Mouse (Mus musculus) urinary bladder, postnatal 10 days (tissue): Measurements from ENCODE around the gene Akap12.

ENCODE experiments used
- DNase-seq: peaks from one replicate; pipeline ENCODE4 v3.0.0; 2022; ENCODE audit warnings: low spot score

Gene Akap12

DNA sequence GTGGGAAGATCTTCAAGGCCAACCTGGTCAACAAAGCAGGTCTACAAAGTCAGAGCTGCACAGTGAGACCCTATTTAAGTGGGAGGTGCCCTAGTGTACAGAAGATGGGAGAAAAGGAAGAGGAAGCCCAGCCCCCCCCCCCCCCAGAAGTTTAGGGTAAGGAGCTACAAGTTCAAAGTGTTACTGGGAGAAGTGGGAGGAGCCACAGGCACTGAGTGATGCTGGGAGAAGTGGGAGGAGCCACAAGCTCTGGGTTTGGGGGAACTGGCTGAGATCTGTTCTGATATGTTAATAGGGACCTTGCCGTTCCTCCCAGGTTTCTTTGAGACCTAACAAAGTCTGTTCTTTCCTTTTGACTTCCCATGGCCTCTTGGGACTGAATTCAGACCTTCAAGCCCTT, 18.6 kb downstream of the Akap12 start:
- DNase-seq: no peak

DNA sequence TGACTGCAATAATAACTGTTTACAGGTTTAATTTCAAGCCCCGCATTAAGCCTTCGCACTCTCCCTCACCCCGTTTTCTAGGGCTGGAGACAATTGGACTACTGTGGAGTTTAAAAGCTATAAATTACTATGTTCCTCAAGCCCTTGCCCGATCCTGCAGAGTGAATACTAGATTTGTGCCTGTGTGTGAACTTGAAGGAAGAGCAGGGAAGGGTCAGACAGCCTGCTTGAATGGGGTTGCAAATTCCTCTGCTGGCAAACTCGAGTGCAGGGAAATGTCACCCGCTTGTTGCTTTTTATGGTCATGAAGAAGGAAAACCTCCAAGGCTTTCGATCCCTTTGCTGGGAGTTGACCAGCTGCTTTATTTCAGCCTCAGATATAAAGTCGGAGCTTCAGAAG, 19.6 kb downstream of the Akap12 start:
- DNase-seq: no peak

DNA sequence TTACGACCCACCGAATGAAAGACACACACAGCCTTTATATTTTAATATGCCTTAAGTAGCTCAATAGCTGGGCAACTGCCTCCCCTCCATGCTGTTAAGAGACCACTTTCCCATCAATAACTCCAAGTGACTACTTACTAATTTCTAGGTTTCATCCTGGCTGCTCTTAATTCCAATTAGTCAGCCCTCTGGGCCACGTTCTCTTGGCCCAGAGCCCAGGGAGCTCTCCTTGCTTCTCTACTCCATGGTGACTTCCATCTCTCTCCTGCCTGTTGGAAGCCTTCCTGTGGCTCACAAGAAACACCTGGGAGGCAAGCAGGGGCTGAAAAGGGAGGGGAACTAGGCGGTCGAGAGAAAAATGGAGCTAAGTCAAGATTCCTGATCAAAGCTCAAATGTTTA, 23.0 kb downstream of the Akap12 start:
- DNase-seq: no peak

DNA sequence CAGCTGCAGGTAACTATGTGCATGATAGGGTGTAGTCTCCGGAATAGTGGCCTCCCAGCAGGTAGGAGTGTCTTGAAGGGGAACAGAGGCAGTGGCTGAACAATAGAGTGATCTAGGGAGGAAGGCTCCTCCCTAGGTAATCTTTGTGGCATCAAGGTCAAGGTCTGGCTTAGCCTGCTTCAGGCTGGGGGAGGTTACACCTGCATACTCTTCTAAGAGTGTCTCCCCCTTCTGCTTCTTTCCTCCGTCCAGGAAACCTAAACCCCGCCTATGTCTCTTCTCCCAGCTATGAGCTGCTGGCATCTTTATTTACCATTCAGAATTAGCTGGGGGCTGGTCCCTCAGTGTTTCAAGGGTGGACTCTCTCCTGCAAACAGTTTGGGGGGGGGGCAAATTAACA, 23.5 kb downstream of the Akap12 start:
- DNase-seq: no peak

DNA sequence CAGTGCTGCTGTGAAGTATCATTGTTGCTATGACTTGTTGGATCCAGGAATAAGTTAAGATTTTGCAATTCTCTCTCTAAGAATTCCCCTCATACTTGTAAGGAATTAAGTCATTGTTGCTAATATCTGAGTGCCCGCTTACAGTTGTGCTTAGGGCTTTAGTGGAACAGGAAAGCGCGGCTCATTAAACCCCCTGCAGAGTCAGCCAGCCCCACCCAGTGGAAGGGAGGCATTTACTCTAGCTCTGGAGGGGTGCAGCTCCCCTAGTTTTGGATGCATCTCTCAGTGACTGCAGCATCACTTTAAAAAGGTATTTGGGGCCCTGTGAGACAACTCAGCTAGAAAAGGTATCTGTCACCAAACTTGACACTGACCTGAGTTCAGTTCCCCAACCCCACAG, 24.0 kb downstream of the Akap12 start:
- DNase-seq: no peak

GRCm38 (mm10) chr10:4290561-4290960, 24.4 kb downstream of the Akap12 start:
- no peak for DNase-seq

- DNase-seq: no peak
Observed at GRCm38 (mm10) chr10:4293418-4293817, 27.2 kb downstream of the Akap12 start.

DNA sequence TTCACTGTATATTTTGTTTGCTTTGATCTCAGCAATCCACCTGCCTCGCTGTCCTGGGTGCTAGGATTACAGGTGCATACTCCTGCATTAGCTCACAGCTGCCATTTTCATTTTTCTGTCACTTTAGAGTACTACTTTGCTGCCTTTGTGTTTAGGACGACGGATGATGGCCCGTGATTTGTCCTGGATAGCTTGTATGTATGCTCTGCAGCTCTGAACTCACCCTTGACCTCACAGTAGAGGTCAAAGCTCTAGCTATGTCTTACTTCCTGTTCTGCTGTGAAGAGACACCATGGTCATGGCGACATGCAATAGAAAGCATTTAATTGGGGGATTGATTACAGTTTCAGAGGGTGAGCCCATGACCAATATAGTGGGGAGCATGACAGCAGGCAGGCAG, 37.4 kb downstream of the Akap12 start:
- no peak for DNase-seq

DNA sequence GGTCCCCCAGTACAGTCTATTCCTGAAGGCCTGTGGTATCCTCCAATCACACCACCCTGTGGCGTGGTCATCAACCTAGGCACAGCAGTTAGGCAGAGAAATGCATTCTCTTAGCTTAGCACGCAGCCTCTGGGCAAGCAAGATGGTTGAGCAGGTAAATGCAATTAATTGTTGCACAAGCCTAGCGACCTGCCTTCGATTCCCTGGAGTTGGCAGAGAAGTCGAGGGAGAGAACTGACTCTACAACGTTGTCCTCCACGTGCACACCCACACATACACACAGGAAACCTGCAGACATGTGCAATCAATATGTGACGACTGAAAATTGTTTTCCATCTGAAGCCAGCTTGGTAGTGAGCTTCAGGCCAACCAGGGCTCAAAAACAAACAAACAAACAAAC, 57.7 kb downstream of the Akap12 start:
- no peak for DNase-seq

GRCm38 (mm10) chr10:4325562-4325961, 59.4 kb downstream of the Akap12 start:
- DNase-seq: no peak

GRCm38 (mm10) chr10:4327716-4328115, 61.5 kb downstream of the Akap12 start:
- no peak for DNase-seq

DNA sequence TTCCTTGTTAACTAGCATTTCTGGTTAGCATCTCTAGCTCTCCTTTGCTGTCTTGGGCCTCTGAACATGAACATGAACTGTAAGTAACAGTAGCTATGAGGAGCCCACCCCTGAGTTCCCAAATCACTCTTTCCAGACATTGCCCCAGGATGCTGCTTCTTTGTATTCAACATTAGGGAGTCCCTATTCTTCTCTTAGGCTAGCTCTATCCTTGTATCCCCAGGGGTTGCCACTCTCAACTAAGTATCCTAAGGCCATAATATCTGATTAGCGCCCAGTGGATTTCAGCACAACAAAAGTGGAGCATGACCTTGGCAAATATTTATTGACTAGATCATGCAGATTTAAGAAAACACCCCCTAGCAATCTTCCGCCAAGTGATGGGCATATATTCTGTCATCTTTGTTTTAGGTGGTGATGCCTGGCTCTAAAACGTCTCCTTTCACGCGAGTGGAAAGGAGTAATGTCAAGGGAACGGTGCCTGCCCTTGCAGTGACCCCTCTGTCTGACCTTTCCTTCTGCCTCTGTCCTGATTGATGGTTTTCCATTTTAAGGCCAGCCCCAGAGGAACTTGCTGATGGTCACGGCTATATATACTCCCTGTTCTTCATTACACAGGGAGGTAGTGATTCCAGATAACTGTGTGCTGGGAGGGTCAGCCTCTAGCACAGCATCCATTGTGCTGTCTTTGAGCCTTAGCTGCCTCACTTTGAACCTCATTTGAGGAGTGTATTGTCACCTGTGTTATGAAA, 66.2 kb downstream of the Akap12 start:
- DNase-seq: no peak

DNA sequence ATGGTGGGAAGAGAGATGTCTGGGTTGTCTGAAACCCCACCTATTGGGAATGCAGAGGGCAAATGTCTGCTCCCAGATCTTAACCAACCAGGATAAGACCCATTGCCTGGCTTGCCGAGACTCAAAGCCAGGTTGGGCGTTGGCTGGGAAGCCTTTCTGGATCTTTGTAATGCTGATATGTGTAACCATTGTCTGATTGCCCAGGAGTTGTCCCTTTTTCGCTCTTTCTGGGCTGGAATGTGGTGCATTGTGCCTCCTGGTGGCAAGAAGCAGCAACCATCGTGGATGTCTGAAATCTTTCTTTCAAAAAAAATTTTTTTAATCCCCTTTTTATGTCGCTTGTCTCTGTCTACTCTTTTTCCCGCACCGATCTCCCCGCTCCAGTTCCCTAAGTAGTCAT, 67.1 kb downstream of the Akap12 start:
- no peak for DNase-seq

- DNase-seq: peak; percentile 65
Observed at GRCm38 (mm10) chr10:4334039-4334683, 68.0 kb downstream of the Akap12 start.

DNA sequence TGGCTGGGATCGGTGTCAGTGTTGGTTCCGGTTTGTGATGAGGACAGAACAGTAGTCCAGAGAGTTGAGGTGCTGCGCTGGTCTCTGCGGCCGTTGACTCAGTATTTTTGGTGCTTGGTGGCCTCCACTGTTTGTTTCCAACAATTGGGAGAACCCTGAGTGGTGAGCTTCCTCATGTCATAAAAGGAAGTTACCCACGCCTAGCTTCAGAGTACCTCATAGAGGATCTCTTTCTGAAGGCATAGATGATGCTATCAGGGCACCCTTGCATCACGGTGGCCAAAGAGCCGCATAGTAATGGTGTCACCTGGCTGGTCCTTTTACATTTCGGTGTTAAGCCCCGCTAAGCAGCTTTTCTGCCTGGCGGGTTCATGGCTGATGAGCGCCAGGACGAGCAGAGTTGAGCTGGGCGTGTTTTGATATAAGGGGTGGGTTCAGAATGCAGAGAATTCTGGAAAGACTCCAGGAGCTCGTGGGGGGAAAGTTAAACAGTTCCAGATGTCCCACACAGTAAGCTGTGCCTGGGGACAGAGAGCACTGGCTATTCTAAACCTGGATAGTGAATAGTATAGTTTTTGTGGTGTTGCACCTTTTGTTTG, 72.8 kb downstream of the Akap12 start:
- no peak for DNase-seq

DNA sequence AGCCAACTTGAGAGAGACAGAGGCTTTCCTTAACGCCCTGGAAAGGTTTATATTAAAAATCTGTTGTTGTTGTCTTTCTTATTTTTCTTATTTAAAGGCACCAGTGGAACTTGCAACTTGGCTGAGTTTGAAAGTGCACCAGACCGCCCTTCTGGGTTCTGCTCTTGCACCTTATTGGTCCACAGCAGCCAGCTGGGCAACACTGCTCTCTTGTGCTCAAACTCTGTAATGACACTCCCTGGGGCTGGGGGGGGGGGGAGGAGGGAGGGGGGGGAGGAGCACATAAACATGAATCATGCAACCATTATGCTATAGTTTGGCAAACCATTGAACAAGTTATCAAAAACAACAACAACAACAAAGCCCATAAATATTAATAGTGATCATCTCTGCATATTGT, 75.2 kb downstream of the Akap12 start:
- DNase-seq: no peak

DNA sequence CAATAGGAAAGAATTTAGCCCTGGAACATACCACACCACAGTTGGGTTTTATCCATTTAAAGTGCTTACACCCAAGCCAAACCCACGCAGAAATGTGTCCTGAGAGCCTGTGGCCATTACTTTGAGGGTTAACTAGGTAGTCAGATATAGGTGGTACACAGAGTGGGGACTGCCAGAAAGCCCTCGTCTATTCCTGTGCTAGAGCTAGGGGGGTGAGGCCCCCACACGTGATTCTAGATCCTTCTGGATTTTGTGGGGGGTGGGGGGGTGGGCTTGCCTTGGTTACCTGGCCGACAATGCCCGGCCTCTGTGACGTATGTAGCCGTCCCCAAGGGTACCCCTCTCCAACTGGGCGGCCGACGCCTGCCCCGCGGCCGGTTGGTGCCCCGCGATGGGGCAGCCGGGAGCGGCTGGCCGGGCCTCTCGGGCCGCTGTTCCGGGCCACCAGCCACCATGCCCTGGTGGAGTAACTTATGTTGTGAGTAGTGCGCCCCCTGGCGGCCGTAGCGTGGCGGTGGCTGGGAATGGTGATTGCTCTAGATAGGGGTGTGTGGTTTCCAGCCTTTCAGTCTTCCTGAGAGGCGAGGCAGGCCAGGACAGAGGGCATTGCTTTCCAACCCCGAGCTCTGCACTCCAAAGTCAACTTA, 80.4 kb downstream of the Akap12 start:
- peak; percentile 83 for DNase-seq

DNA sequence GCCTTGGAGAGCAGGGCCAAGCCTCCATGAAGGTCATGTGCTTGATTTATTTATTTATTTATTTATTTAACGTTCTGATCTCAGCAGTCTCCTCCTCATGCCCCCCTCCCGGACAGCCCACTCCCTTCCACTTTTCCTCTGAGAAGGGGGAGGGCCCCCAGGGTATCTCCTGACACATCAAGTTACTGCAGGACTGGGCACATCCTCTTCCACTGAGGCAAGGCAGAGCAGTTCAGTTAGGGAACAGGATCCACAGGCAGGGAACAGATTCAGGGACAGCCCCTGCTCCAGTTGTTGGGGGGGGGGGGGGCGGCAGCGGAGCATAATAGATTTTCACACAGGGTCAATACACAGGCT, 80.9 kb downstream of the Akap12 start:
- DNase-seq: no peak

- DNase-seq: no peak
Observed at GRCm38 (mm10) chr10:4347591-4347990, 81.4 kb downstream of the Akap12 start.

- DNase-seq: no peak
Observed at GRCm38 (mm10) chr10:4354371-4355260, 88.4 kb downstream of the Akap12 start.

DNA sequence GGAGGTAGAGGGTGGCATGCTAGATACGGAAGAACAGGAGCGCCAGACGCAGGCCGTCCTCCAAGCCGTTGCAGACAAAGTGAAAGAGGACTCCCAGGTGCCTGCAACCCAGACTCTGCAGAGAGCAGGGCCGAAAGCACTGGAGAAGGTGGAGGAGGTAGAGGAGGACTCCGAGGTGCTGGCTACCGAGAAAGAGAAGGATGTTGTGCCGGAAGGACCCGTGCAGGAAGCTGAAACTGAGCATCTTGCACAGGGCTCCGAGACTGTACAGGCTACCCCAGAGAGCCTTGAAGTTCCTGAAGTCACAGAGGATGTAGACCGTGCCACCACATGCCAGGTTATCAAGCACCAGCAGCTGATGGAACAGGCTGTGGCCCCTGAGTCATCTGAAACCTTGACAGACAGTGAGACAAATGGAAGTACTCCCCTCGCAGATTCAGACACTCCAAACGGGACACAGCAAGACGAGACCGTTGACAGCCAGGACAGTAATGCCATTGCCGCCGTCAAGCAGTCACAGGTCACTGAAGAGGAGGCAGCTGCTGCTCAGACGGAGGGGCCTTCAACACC, 89.8 kb downstream of the Akap12 start:
- DNase-seq: no peak

- DNase-seq: no peak
Observed at GRCm38 (mm10) chr10:4356640-4357039, 90.5 kb downstream of the Akap12 start.
